In genomic region chr5:19429290-19429689, GRCm38 (mm10) we compare ENCODE assay signal across 8 mouse cellular contexts.
DNase-seq lines count a peak whose midpoint lies in the region; ATAC-seq and TF ChIP-seq lines count a peak whose summit lies in the region.

No protein-coding gene starts in this region.

- no peaks in the 10 kb centered on the region for H3K36me3 ChIP-seq in CH12.LX (replicated peaks in 1 of 2; ENCODE audit: control insufficient read depth in 1 of 2, insufficient read depth in 1 of 2, low read length in 1 of 2)
- H3K36me3 ChIP-seq in neural tube, embryonic 14.5 days (ENCODE audit: control insufficient read depth, insufficient read depth, low read length) = no peaks in the 10 kb centered on the region

- H3K4me2 ChIP-seq in CH12.LX (ENCODE audit: insufficient read depth, low read depth, poor library complexity, severe bottlenecking) = no peak overlapping the region
- H3K4me2 ChIP-seq in neural tube, embryonic 14.5 days (ENCODE audit: low read depth, low read length) = no peak overlapping the region

- H3K27ac ChIP-seq in CH12.LX (ENCODE audit: insufficient read depth, low read depth) = no peak overlapping the region
- H3K27ac ChIP-seq in neural tube, embryonic 14.5 days (ENCODE audit: low read depth, low read length) = no peak overlapping the region

- no peak for TF ChIP-seq EP300 in CH12.LX (IDR thresholded peaks at IDR 0.05; ENCODE audit: low read length)

- TF ChIP-seq POLR2A in CH12.LX (IDR thresholded peaks at IDR 0.05; ENCODE audit: low read depth, low read length) = no peak

- no peak overlapping the region for H3K4me3 ChIP-seq in CH12.LX (replicated peaks in 1 of 3; ENCODE audit: low read depth in 2 of 3, low read length in 2 of 3, poor library complexity in 1 of 3)
- H3K4me3 ChIP-seq in neural tube, embryonic 14.5 days (ENCODE audit: low read depth, low read length) = no peak overlapping the region

- TF ChIP-seq CTCF in CH12.LX (conservative IDR thresholded peaks at IDR 0.05 in 1 of 2, IDR thresholded peaks at IDR 0.05 in 1 of 2; ENCODE audit: low read depth in 2 of 2, low read length in 2 of 2) = peak in 1 of 2 experiments; percentile 57; a peak in 3 of 4 replicates

- 21% methylated on average over 2 of the region's 2 CpGs for WGBS in neural tube, embryonic 14.5 days

- dilution Hi-C loops in CH12.LX (cut with MboI; ENCODE audit: extremely low pct_ligation_motif_present, extremely low pct_unique_long_range_greater_than_20kb, low sequenced_read_pairs) = no loop called here

- in situ Hi-C loops in CH12.LX (cut with MboI; ENCODE audit: low pct_ligation_motif_present, low pct_unique_long_range_greater_than_20kb, low sequenced_read_pairs) = no loop called here

- H3K79me2 ChIP-seq in CH12.LX (replicated peaks; ENCODE audit: control insufficient read depth, extremely low read depth, insufficient read depth, poor library complexity, severe bottlenecking) = no peaks in the 10 kb centered on the region

- H3K4me1 ChIP-seq in CH12.LX (ENCODE audit: control insufficient read depth in 1 of 2, insufficient read depth in 2 of 2) = no peaks in the 10 kb centered on the region
- no peaks in the 10 kb centered on the region for H3K4me1 ChIP-seq in neural tube, embryonic 14.5 days (ENCODE audit: control insufficient read depth, insufficient read depth, low read length)

- no peak overlapping the region for H3K9ac ChIP-seq in CH12.LX (ENCODE audit: insufficient read depth, low read depth)
- H3K9ac ChIP-seq in neural tube, embryonic 14.5 days (replicated peaks; ENCODE audit: low read depth, low read length) = no peak overlapping the region

- DNase-seq in gastrocnemius, adult 18-20 months (ENCODE audit: low spot score) = peak; percentile 2
- no peak for DNase-seq in gastrocnemius, adult 8-10 months (ENCODE audit: low spot score in 2 of 2)
- DNase-seq in CH12.LX (ENCODE audit: extremely low read depth) = peak; percentile 35
- peak; percentile 72 to 74 for DNase-seq in cerebellum, postnatal 14 days
- DNase-seq in gastrocnemius, postnatal 10 days = peak; percentile 5
- peak; percentile 53 for DNase-seq in left cerebral cortex, adult 11 months (ENCODE audit: low spot score)
- DNase-seq in thymus, adult 18-20 months = no peak

- H3K27me3 ChIP-seq in CH12.LX (replicated peaks) = no peaks in the 10 kb centered on the region
- H3K27me3 ChIP-seq in neural tube, embryonic 14.5 days (ENCODE audit: control insufficient read depth, insufficient read depth, low read length) = no peaks in the 10 kb centered on the region

- ATAC-seq in neural tube, embryonic 14.5 days (ENCODE audit: low read depth) = peak; percentile 86

- no peaks in the 10 kb centered on the region for H3K9me3 ChIP-seq in CH12.LX (replicated peaks; ENCODE audit: low read length)
- no peaks in the 10 kb centered on the region for H3K9me3 ChIP-seq in neural tube, embryonic 14.5 days (ENCODE audit: control insufficient read depth, low read length)

- peak; percentile 63 for TF ChIP-seq RAD21 in CH12.LX (IDR thresholded peaks at IDR 0.05; ENCODE audit: low read depth, low read length)

TF ChIP-seq in CH12.LX, 34 proteins besides CTCF, POLR2A, EP300 and RAD21:
- TF ChIP-seq JUND (conservative IDR thresholded peaks at IDR 0.05; ENCODE audit: low read depth, low read length) (no peak), SMC3 (IDR thresholded peaks at IDR 0.05; ENCODE audit: low read depth, low read length) (peak; percentile 34), USF2 (conservative IDR thresholded peaks at IDR 0.05; ENCODE audit: low read depth, low read length) (no peak), E2F4 (IDR thresholded peaks at IDR 0.05; ENCODE audit: insufficient replicate concordance, low read depth, low read length) (no peak), MAZ (IDR thresholded peaks at IDR 0.05; ENCODE audit: low read depth, low read length) (no peak), ZNF384 (IDR thresholded peaks at IDR 0.05; ENCODE audit: low read depth, low read length) (no peak)

Comparison
In these comparisons a context has a peak if more than half of its experiments do, and no peak if none do; other contexts are left out.
1. DNase-seq: peak in gastrocnemius, adult 18-20 months (single experiment), CH12.LX (single experiment), cerebellum, postnatal 14 days (2 of 2), gastrocnemius, postnatal 10 days (single experiment) and left cerebral cortex, adult 11 months (single experiment); none in gastrocnemius, adult 8-10 months (0 of 2) and thymus, adult 18-20 months (0 of 2).